Mouse (Mus musculus): ENCODE measurements around the gene Kitl. TPM values are rescaled to one million over a fixed set of nuclear protein-coding genes. Genes with fewer than 3 reads are reported as not detected.

Gene Kitl
- polyA plus RNA-seq, 2 experiments = 4.2 to 9.7 TPM

- H3K27ac ChIP-seq = no peak overlapping the region
- no peaks in the 10 kb centered on the region for H3K36me3 ChIP-seq (replicated peaks; ENCODE audit: control insufficient read depth, insufficient read depth, low read depth)
- WGBS (ENCODE audit: insufficient replicate concordance) = 69% methylated on average over 6 of the region's 6 CpGs
- no peaks in the 10 kb centered on the region for H3K27me3 ChIP-seq (ENCODE audit: control insufficient read depth, insufficient read depth, low read length)
- H3K9ac ChIP-seq (replicated peaks) = no peak overlapping the region
- no peak for TF ChIP-seq EP300 (IDR thresholded peaks at IDR 0.05; ENCODE audit: low read depth)
- TF ChIP-seq CTCF (IDR thresholded peaks at IDR 0.05; ENCODE audit: low read depth) = no peak
- H3K9me3 ChIP-seq (ENCODE audit: control insufficient read depth, low read length) = no peaks in the 10 kb centered on the region
- no peak overlapping the region for H3K4me3 ChIP-seq (ENCODE audit: insufficient read depth in 1 of 2, low read depth in 2 of 2, low read length in 2 of 2)
- ATAC-seq (ENCODE audit: insufficient read depth) (no peak), DNase-seq (ENCODE audit: low read depth in 3 of 3, low spot score in 3 of 3) (no peak)
- H3K4me1 ChIP-seq (replicated peaks; ENCODE audit: control insufficient read depth in 2 of 2, insufficient read depth in 2 of 2, low read length in 1 of 2) = peaks cover 0 to 5% of the 10 kb centered on the region in 2 experiments; a peak in 2 of 4 replicates
- no peak overlapping the region for H3K4me2 ChIP-seq (ENCODE audit: low read depth)
These were observed 28.7 kb downstream of the Kitl start for GRCm38 (mm10) chr10:100044153-100044552.

- no peak for DNase-seq (ENCODE audit: low read depth in 3 of 3, low spot score in 3 of 3)
- no peak for ATAC-seq (ENCODE audit: insufficient read depth)
- H3K9me3 ChIP-seq (ENCODE audit: control insufficient read depth, low read length) = no peaks in the 10 kb centered on the region
- no peaks in the 10 kb centered on the region for H3K36me3 ChIP-seq (replicated peaks; ENCODE audit: control insufficient read depth, insufficient read depth, low read depth)
- no peaks in the 10 kb centered on the region for H3K27me3 ChIP-seq (ENCODE audit: control insufficient read depth, insufficient read depth, low read length)
- TF ChIP-seq EP300 (IDR thresholded peaks at IDR 0.05; ENCODE audit: low read depth) (no peak), CTCF (IDR thresholded peaks at IDR 0.05; ENCODE audit: low read depth) (no peak)
- H3K4me1 ChIP-seq (replicated peaks; ENCODE audit: control insufficient read depth in 2 of 2, insufficient read depth in 2 of 2, low read length in 1 of 2) = no peaks in the 10 kb centered on the region; a peak in 1 of 4 replicates
- H3K4me2 ChIP-seq (ENCODE audit: low read depth) = no peak overlapping the region
- no peak overlapping the region for H3K4me3 ChIP-seq (ENCODE audit: insufficient read depth in 1 of 2, low read depth in 2 of 2, low read length in 2 of 2)
- no peak overlapping the region for H3K27ac ChIP-seq
- 54% methylated on average over 10 of the region's 10 CpGs for WGBS (ENCODE audit: insufficient replicate concordance)
- no peak overlapping the region for H3K9ac ChIP-seq (replicated peaks)
These were observed 35.8 kb downstream of the Kitl start for GRCm38 (mm10) chr10:100051146-100051783.

- H3K36me3 ChIP-seq (replicated peaks; ENCODE audit: control insufficient read depth, insufficient read depth, low read depth) = no peaks in the 10 kb centered on the region
- no peak overlapping the region for H3K9ac ChIP-seq (replicated peaks)
- H3K4me3 ChIP-seq (ENCODE audit: insufficient read depth in 1 of 2, low read depth in 2 of 2, low read length in 2 of 2) = no peak overlapping the region
- no peak overlapping the region for H3K27ac ChIP-seq
- no peaks in the 10 kb centered on the region; a peak in 1 of 4 replicates for H3K4me1 ChIP-seq (replicated peaks; ENCODE audit: control insufficient read depth in 2 of 2, insufficient read depth in 2 of 2, low read length in 1 of 2)
- H3K9me3 ChIP-seq (ENCODE audit: control insufficient read depth, low read length) = no peaks in the 10 kb centered on the region
- no peaks in the 10 kb centered on the region for H3K27me3 ChIP-seq (ENCODE audit: control insufficient read depth, insufficient read depth, low read length)
- ATAC-seq (ENCODE audit: insufficient read depth) = no peak
- TF ChIP-seq CTCF (IDR thresholded peaks at IDR 0.05; ENCODE audit: low read depth) (no peak), EP300 (IDR thresholded peaks at IDR 0.05; ENCODE audit: low read depth) (no peak)
- DNase-seq (ENCODE audit: low read depth in 3 of 3, low spot score in 3 of 3) = no peak
- 61% methylated on average over 4 of the region's 4 CpGs for WGBS (ENCODE audit: insufficient replicate concordance)
- no peak overlapping the region for H3K4me2 ChIP-seq (ENCODE audit: low read depth)
These were observed 37.0 kb downstream of the Kitl start for GRCm38 (mm10) chr10:100052404-100052803.

- Histone ChIP-seq H3K9ac (replicated peaks) (no peak overlapping the region), H3K4me3 (ENCODE audit: insufficient read depth in 1 of 2, low read depth in 2 of 2, low read length in 2 of 2) (no peak overlapping the region), H3K4me1 (replicated peaks; ENCODE audit: control insufficient read depth in 2 of 2, insufficient read depth in 2 of 2, low read length in 1 of 2) (no peaks in the 10 kb centered on the region), H3K27me3 (ENCODE audit: control insufficient read depth, insufficient read depth, low read length) (no peaks in the 10 kb centered on the region), H3K27ac (no peak overlapping the region), H3K9me3 (ENCODE audit: control insufficient read depth, low read length) (no peaks in the 10 kb centered on the region), H3K4me2 (ENCODE audit: low read depth) (no peak overlapping the region), H3K36me3 (replicated peaks; ENCODE audit: control insufficient read depth, insufficient read depth, low read depth) (no peaks in the 10 kb centered on the region)
- no peak for DNase-seq (ENCODE audit: low read depth in 3 of 3, low spot score in 3 of 3)
- no peak for TF ChIP-seq EP300 (IDR thresholded peaks at IDR 0.05; ENCODE audit: low read depth)
- no peak for TF ChIP-seq CTCF (IDR thresholded peaks at IDR 0.05; ENCODE audit: low read depth)
- 53% methylated on average over 4 of the region's 4 CpGs for WGBS (ENCODE audit: insufficient replicate concordance)
- ATAC-seq (ENCODE audit: insufficient read depth) = no peak
These were observed 37.5 kb downstream of the Kitl start for GRCm38 (mm10) chr10:100052911-100053310.

- no peak overlapping the region for H3K4me3 ChIP-seq (ENCODE audit: insufficient read depth in 1 of 2, low read depth in 2 of 2, low read length in 2 of 2)
- H3K27ac ChIP-seq = no peak overlapping the region
- H3K4me1 ChIP-seq (replicated peaks; ENCODE audit: control insufficient read depth in 2 of 2, insufficient read depth in 2 of 2, low read length in 1 of 2) = no peaks in the 10 kb centered on the region
- ATAC-seq (ENCODE audit: insufficient read depth) (no peak), DNase-seq (ENCODE audit: low read depth in 3 of 3, low spot score in 3 of 3) (no peak)
- H3K27me3 ChIP-seq (ENCODE audit: control insufficient read depth, insufficient read depth, low read length) = no peaks in the 10 kb centered on the region
- H3K9ac ChIP-seq (replicated peaks) = no peak overlapping the region
- H3K4me2 ChIP-seq (ENCODE audit: low read depth) = no peak overlapping the region
- WGBS (ENCODE audit: insufficient replicate concordance) = 65% methylated on average over 3 of the region's 3 CpGs
- H3K36me3 ChIP-seq (replicated peaks; ENCODE audit: control insufficient read depth, insufficient read depth, low read depth) = no peaks in the 10 kb centered on the region
- TF ChIP-seq CTCF (IDR thresholded peaks at IDR 0.05; ENCODE audit: low read depth) (no peak), EP300 (IDR thresholded peaks at IDR 0.05; ENCODE audit: low read depth) (no peak)
- no peaks in the 10 kb centered on the region for H3K9me3 ChIP-seq (ENCODE audit: control insufficient read depth, low read length)
These were observed 38.6 kb downstream of the Kitl start for GRCm38 (mm10) chr10:100054006-100054405.

Data from liver, embryonic 14.5 days (tissue).